Mouse (Mus musculus) cerebellum, postnatal 25 days (tissue): ENCODE measurements around the gene Ift81.
A peak's percentile ranks its signal among the peaks of the same experiment; 100 is the strongest.

ENCODE experiments used
- DNase-seq, 2 experiments: peaks; one replicate each; pipeline ENCODE4 v3.0.0; 2021; ENCODE audit warnings: mixed read lengths in 2 of 2

Gene Ift81

GRCm38 (mm10) chr5:122624952-122625479, 10.7 kb upstream of the Ift81 start:
- DNase-seq, result no peak

GRCm38 (mm10) chr5:122623861-122624260, 9.5 kb upstream of the Ift81 start:
- no peak for DNase-seq

GRCm38 (mm10) chr5:122622526-122622925, 8.2 kb upstream of the Ift81 start:
- no peak for DNase-seq

- peak in 1 of 2 experiments; percentile 46 for DNase-seq
Measured at GRCm38 (mm10) chr5:122621376-122621886, 7.1 kb upstream of the Ift81 start.

- no peak for DNase-seq
Measured at GRCm38 (mm10) chr5:122619686-122620296, 5.5 kb upstream of the Ift81 start.

- DNase-seq, result no peak
Measured at GRCm38 (mm10) chr5:122617718-122618117, 3.4 kb upstream of the Ift81 start.

GRCm38 (mm10) chr5:122611651-122612050, 2.7 kb downstream of the Ift81 start:
- no peak for DNase-seq

GRCm38 (mm10) chr5:122604894-122605293, 9.4 kb downstream of the Ift81 start:
- DNase-seq, result no peak

- DNase-seq, result no peak
Measured at GRCm38 (mm10) chr5:122602233-122602632, 12.1 kb downstream of the Ift81 start.

- DNase-seq, result no peak
Measured at GRCm38 (mm10) chr5:122595470-122595869, 18.8 kb downstream of the Ift81 start.

- no peak for DNase-seq
Measured at GRCm38 (mm10) chr5:122589891-122590290, 24.4 kb downstream of the Ift81 start.

GRCm38 (mm10) chr5:122585546-122585945, 28.8 kb downstream of the Ift81 start:
- no peak for DNase-seq

- DNase-seq, result no peak
Measured at GRCm38 (mm10) chr5:122584093-122584492, 30.2 kb downstream of the Ift81 start.

GRCm38 (mm10) chr5:122576683-122577329, 37.5 kb downstream of the Ift81 start:
- no peak for DNase-seq

GRCm38 (mm10) chr5:122572001-122572400, 42.3 kb downstream of the Ift81 start:
- no peak for DNase-seq

GRCm38 (mm10) chr5:122566626-122567025, 47.7 kb downstream of the Ift81 start:
- peak; percentile 84 for DNase-seq

GRCm38 (mm10) chr5:122560654-122561053, 53.7 kb downstream of the Ift81 start:
- no peak for DNase-seq

GRCm38 (mm10) chr5:122558127-122558526, 56.2 kb downstream of the Ift81 start:
- no peak for DNase-seq

- DNase-seq, result no peak
Measured at GRCm38 (mm10) chr5:122555107-122555506, 59.2 kb downstream of the Ift81 start.

- DNase-seq, result no peak
Measured at GRCm38 (mm10) chr5:122552638-122553037, 61.7 kb downstream of the Ift81 start.

- no peak for DNase-seq
Measured at GRCm38 (mm10) chr5:122550460-122550859, 63.9 kb downstream of the Ift81 start.

- DNase-seq, result no peak
Measured at GRCm38 (mm10) chr5:122548671-122549070, 65.6 kb downstream of the Ift81 start.

- DNase-seq, result no peak
Measured at GRCm38 (mm10) chr5:122547810-122548209, 66.5 kb downstream of the Ift81 start.

GRCm38 (mm10) chr5:122547251-122547714, 67.0 kb downstream of the Ift81 start:
- peak; percentile 86 to 87 for DNase-seq
